Mouse (Mus musculus) midbrain, embryonic 13.5 days (tissue): ENCODE data around the gene Kdm5a. TPM values are rescaled to one million over a fixed set of nuclear protein-coding genes. Genes with fewer than 3 reads are reported as not detected.
A peak's percentile ranks its signal among the peaks of the same experiment; 100 is the strongest.

Experiments used
- ATAC-seq: fragments of 200-750 bp; cut with Nextera tagmentation; 2 replicates; pipeline ENCODE4 v1.8.0; 2017; ENCODE audit warnings: mild to moderate bottlenecking, moderate TSS enrichment, moderate library complexity
- H3K27ac ChIP-seq: fragments of 300-500 bp; sonication (generic); 2 replicates; pipeline ENCODE4 v1.5.1; 2015; ENCODE audit warnings: inconsistent platforms, mild to moderate bottlenecking, moderate library complexity
- H3K27me3 ChIP-seq: fragments of 300-500 bp; sonication (generic); 2 replicates; pipeline ENCODE4 v1.6.1; 2015; ENCODE audit warnings: mild to moderate bottlenecking, inconsistent platforms
- H3K36me3 ChIP-seq: fragments of 300-500 bp; sonication (generic); 2 replicates; pipeline ENCODE4 v1.6.1; 2015; ENCODE audit warnings: mild to moderate bottlenecking, inconsistent platforms
- H3K4me1 ChIP-seq: fragments of 300-500 bp; sonication (generic); replicated peaks from 2 replicates; pipeline ENCODE4 v1.6.1; 2015; ENCODE audit warnings: inconsistent platforms
- H3K4me2 ChIP-seq: fragments of 300-500 bp; sonication (generic); replicated peaks from 2 replicates; pipeline ENCODE4 v1.6.1; 2015; ENCODE audit warnings: moderate library complexity, mild to moderate bottlenecking, inconsistent platforms
- H3K4me3 ChIP-seq: fragments of 300-500 bp; sonication (generic); replicated peaks from 2 replicates; pipeline ENCODE4 v1.5.1; 2015; ENCODE audit warnings: mild to moderate bottlenecking, inconsistent platforms
- H3K9ac ChIP-seq: fragments of 300-500 bp; sonication (generic); replicated peaks from 2 replicates; pipeline ENCODE4 v1.6.1; 2015; ENCODE audit warnings: mild to moderate bottlenecking, inconsistent platforms
- H3K9me3 ChIP-seq: fragments of 300-500 bp; sonication (generic); 2 replicates; pipeline ENCODE4 v1.6.1; 2016; ENCODE audit warnings: mild to moderate bottlenecking, inconsistent platforms
- WGBS: fragments of 180-500 bp; shearing (Covaris S2); methylation state at CpG from one replicate; pipeline ENCODE4 v1.1.7; 2015; 5-methylcytosine and 5-hydroxymethylcytosine counted together
- polyA plus RNA-seq: library from polyadenylated mRNA; unstranded; fragments of >200 nt; fragmentation: Nextera tagmentation; extraction: Ambion mirVana; gene quantifications from 2 replicates; pipeline ENCODE4 v1.2.1, GENCODE M21; 2015

Kdm5a gene
- 54.0 and 58.4 TPM in 2 replicates for polyA plus RNA-seq

- Histone ChIP-seq H3K27me3 (no peaks in the 10 kb centered on the region), H3K27ac (peak within 1 kb of the TSS; percentile 93), H3K4me1 (peaks cover 20% of the 10 kb centered on the region), H3K36me3 (peaks cover 18% of the 10 kb centered on the region), H3K9ac (peak within 1 kb of the TSS; percentile 93), H3K4me2 (peak within 1 kb of the TSS; percentile 98), H3K4me3 (peak within 1 kb of the TSS; percentile 82), H3K9me3 (no peaks in the 10 kb centered on the region)
- WGBS, result under 1% methylated on average over 71 of the region's 71 CpGs
- peak; percentile 98 for ATAC-seq
These were observed at the start of gene Kdm5a, which contains the start of gene Ccdc77 for GRCm38 (mm10) chr6:120363688-120364522. TSS of gene Kdm5a (plus strand) at chr6:120364124. TSS of gene Ccdc77 (minus strand) at chr6:120364374.

DNA sequence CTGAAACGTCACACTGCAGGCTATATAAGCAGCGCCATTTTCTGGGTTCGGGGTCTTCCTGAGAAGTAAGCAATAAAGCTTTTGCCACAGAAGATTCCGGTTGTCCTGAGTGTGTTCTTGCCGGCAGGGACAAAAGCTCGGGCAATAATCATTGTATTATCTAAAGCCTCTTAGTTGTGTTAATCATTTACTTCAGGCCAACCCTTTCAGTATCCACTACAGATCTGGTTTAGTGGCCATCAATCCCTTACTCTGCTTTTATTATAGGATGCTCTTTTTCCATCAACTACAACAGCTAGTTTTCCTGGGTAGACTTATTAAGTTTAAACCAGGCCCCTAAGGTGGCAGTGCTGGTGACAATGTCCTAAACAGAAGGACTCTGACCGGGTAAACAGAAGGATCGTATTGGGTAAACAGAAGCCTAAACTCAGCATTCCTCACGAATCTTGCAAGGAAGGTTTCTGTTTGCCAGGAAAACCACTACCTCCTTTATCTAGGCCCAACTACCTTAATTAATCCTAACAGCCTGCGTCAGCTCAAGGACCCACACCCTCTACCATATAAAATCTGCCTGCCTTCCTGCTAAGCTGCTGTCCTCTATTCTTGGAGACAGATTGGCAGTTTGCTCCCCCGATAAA is 45.5 kb upstream of the Kdm5a start:
- Histone ChIP-seq H3K4me1 (no peaks in the 10 kb centered on the region), H3K9ac (no peak overlapping the region), H3K9me3 (no peaks in the 10 kb centered on the region), H3K4me3 (no peak overlapping the region), H3K27ac (no peak overlapping the region), H3K27me3 (no peaks in the 10 kb centered on the region), H3K4me2 (no peak overlapping the region), H3K36me3 (no peaks in the 10 kb centered on the region)
- WGBS, result 84% methylated on average over 11 of the region's 11 CpGs
- ATAC-seq, result no peak

- H3K4me3 ChIP-seq, result no peak overlapping the region
- no peak overlapping the region for H3K9ac ChIP-seq
- H3K27ac ChIP-seq, result no peak overlapping the region
- no peaks in the 10 kb centered on the region for H3K9me3 ChIP-seq
- WGBS, result 90% methylated on average over 9 of the region's 9 CpGs
- no peaks in the 10 kb centered on the region for H3K4me1 ChIP-seq
- no peak overlapping the region for H3K4me2 ChIP-seq
- H3K27me3 ChIP-seq, result no peaks in the 10 kb centered on the region
- ATAC-seq, result no peak
- H3K36me3 ChIP-seq, result no peaks in the 10 kb centered on the region
These were observed 44.8 kb upstream of the Kdm5a start for GRCm38 (mm10) chr6:120319129-120319528.

- H3K4me1 ChIP-seq, result no peaks in the 10 kb centered on the region
- no peak overlapping the region for H3K4me3 ChIP-seq
- no peak overlapping the region for H3K9ac ChIP-seq
- no peak for ATAC-seq
- 64% methylated on average over 2 of the region's 2 CpGs for WGBS
- H3K36me3 ChIP-seq, result peaks cover 8% of the 10 kb centered on the region
- no peak overlapping the region for H3K4me2 ChIP-seq
- H3K27me3 ChIP-seq, result no peaks in the 10 kb centered on the region
- no peaks in the 10 kb centered on the region for H3K9me3 ChIP-seq
- no peak overlapping the region for H3K27ac ChIP-seq
These were observed 43.6 kb upstream of the Kdm5a start for GRCm38 (mm10) chr6:120320369-120320768.

DNA sequence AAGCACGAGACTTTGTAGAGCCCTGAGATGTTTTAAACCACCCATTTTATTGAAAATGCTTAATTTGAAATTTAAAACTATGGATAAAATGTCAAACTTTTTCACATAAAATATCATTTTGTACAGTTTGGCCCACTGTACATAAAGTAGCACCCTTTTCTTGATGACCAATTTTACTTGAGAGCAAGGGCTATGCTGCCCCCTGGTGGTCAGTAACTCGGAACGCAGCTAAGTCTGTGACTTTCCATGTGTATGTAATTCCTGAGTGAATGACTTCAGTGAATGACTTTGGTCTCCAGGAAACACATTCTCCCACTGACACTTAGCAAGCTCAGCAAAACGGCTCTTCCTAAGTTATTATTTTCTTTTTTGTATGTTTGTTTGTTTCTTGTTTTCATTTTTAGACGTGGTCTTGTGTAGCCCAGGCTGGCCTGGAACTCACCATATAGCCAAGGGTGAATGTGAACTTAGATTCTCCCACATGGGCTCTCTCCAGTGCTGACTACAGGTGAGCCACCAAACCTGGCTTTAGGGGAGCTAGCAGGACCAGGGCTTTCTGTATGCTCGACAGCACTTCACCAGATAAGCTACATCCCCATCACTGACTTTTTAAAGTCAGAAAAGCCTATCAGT is 39.5 kb upstream of the Kdm5a start:
- WGBS, result 26% methylated on average over 6 of the region's 6 CpGs
- Histone ChIP-seq H3K9me3 (no peaks in the 10 kb centered on the region), H3K36me3 (peaks cover 20% of the 10 kb centered on the region), H3K4me2 (no peak overlapping the region), H3K4me1 (no peaks in the 10 kb centered on the region), H3K27ac (no peak overlapping the region), H3K27me3 (no peaks in the 10 kb centered on the region), H3K4me3 (no peak overlapping the region), H3K9ac (no peak overlapping the region)
- ATAC-seq, result 0 out of 2 replicates have a peak, but pooled peaks have one; percentile 9

GRCm38 (mm10) chr6:120332351-120332750 is 31.6 kb upstream of the Kdm5a start:
- Histone ChIP-seq H3K9me3 (no peaks in the 10 kb centered on the region), H3K4me2 (no peak overlapping the region), H3K27ac (no peak overlapping the region), H3K27me3 (no peaks in the 10 kb centered on the region), H3K9ac (no peak overlapping the region), H3K4me1 (no peaks in the 10 kb centered on the region), H3K36me3 (peaks cover 73% of the 10 kb centered on the region), H3K4me3 (no peak overlapping the region)
- no peak for ATAC-seq
- WGBS, result 84% methylated on average over 2 of the region's 2 CpGs

DNA sequence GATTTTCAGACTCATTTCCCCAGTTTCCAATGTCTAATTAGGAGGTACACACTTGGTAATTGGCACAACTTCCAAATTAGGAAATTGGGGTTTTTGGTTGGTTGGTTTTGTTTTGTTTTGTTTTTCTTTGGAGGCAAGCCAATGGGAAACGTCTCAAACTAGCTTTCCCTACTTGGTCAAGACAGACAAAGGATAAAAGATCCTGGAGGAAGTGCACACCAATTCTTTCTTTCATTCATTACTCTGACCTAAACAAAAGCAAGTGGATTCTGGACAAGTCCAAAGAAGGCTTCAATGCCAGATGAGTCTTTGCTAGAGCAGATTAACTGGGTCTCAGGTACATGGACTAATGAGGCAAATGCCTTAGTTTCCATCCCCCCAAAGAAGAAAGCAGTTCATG is 19.9 kb upstream of the Kdm5a start:
- WGBS, result 65% methylated on average over 1 of the region's 1 CpGs

GRCm38 (mm10) chr6:120349018-120349417 is 14.9 kb upstream of the Kdm5a start:
- no peak for ATAC-seq
- H3K36me3 ChIP-seq, result peaks cover 52% of the 10 kb centered on the region
- WGBS, result 95% methylated on average over 3 of the region's 3 CpGs

More for the DNA sequence above, 19.9 kb upstream of the Kdm5a start:
- peaks cover 60% of the 10 kb centered on the region for H3K36me3 ChIP-seq
- H3K9me3 ChIP-seq, result no peaks in the 10 kb centered on the region
- no peaks in the 10 kb centered on the region for H3K27me3 ChIP-seq
- no peak overlapping the region for H3K4me2 ChIP-seq
- no peak for ATAC-seq
- no peaks in the 10 kb centered on the region for H3K4me1 ChIP-seq
- H3K4me3 ChIP-seq, result no peak overlapping the region
- H3K27ac ChIP-seq, result no peak overlapping the region
- no peak overlapping the region for H3K9ac ChIP-seq

DNA sequence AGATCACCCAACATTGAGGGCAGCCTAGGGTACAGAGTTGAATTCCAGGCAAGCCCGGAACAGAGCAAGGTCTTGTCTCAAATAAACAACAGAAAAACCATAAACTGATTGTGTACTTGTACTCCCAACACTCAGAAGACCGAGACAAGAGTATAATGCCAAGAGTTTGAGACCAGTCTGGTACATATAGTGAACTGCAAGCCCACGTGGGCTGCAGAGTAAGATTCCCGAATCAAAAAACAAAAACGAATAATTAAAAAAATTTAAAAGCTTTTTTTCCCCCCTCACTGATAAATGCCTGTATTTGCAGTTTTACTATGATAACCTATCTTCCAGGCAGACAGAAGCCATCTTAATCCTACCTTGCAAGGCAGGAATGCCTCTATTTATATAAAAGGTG is 7.4 kb upstream of the Kdm5a start:
- Histone ChIP-seq H3K9ac (peak overlapping the region; percentile 60), H3K36me3 (peaks cover 4% of the 10 kb centered on the region; the same call in 1 of the 2 replicates), H3K4me1 (peaks cover 10% of the 10 kb centered on the region), H3K4me3 (peak overlapping the region; percentile 47), H3K4me2 (peak overlapping the region; percentile 68), H3K27ac (no peak overlapping the region), H3K27me3 (no peaks in the 10 kb centered on the region), H3K9me3 (no peaks in the 10 kb centered on the region)
- WGBS, result 40% methylated on average over 5 of the region's 5 CpGs
- no peak for ATAC-seq

More at GRCm38 (mm10) chr6:120349018-120349417, 14.9 kb upstream of the Kdm5a start:
- Histone ChIP-seq H3K9ac (no peak overlapping the region), H3K4me1 (no peaks in the 10 kb centered on the region), H3K27ac (no peak overlapping the region), H3K9me3 (no peaks in the 10 kb centered on the region), H3K27me3 (no peaks in the 10 kb centered on the region), H3K4me3 (no peak overlapping the region), H3K4me2 (no peak overlapping the region)

DNA sequence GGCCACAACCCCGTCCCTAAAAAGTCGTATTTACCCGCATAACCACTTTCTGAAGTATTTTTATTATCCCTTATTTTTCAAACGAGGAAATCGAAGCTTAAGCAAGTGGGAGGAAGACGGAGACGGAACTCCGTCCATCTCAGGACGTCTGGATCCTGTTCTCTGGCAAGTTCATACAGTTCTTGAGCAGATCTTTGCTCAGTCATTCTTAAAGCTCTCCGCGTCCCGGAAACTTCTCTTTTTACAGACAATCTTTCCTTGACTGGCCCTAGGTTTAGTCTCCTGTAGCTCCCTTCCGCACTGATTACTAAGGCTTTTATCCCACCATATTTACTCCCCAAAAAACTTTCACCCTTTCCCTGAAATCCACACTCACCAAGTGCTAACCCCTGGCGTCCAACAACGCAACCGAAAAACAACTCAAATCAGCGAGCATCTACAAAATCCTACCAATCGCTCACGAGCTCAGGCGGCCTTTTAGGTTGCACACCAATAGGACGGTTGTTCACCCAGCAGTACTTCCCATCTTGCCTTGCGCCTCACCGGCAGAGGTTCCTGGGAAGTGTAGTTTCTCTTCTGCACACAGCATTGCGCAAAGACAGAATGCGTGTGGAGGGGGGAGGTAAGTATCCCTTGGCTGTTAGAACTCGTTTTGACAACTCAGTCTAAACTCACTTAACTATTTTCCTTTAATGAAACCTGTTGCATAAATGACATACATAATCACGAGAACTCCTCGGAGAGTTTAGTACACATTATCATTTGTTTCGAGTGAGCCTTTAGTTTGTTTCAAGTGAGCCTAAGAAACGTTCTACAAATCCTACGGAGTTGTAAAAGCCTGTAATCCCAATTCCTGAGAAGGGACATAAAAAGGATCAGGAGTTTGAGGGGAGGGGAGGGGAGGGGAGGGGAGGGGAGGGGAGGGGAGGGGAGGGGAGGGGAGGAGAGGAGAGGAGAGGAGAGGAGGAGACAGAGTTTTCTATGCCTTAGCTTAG is 6.7 kb upstream of the Kdm5a start:
- under 1% methylated on average over 31 of the region's 31 CpGs for WGBS
- Histone ChIP-seq H3K27me3 (no peaks in the 10 kb centered on the region), H3K4me2 (peak overlapping the region; percentile 68), H3K4me3 (peak overlapping the region; percentile 47), H3K9me3 (no peaks in the 10 kb centered on the region), H3K9ac (peak overlapping the region; percentile 60), H3K36me3 (peaks cover 4% of the 10 kb centered on the region; the same call in 1 of the 2 replicates), H3K27ac (no peak overlapping the region), H3K4me1 (peaks cover 10% of the 10 kb centered on the region)
- peak; percentile 99 for ATAC-seq

GRCm38 (mm10) chr6:120362124-120362523 is 1.8 kb upstream of the Kdm5a start:
- no peak overlapping the region for H3K9ac ChIP-seq
- no peaks in the 10 kb centered on the region for H3K9me3 ChIP-seq
- peaks cover 20% of the 10 kb centered on the region for H3K4me1 ChIP-seq
- 97% methylated on average over 2 of the region's 2 CpGs for WGBS
- H3K27ac ChIP-seq, result no peak overlapping the region
- H3K4me2 ChIP-seq, result no peak overlapping the region
- no peak overlapping the region for H3K4me3 ChIP-seq
- no peaks in the 10 kb centered on the region for H3K27me3 ChIP-seq
- H3K36me3 ChIP-seq, result peaks cover under 1% of the 10 kb centered on the region
- ATAC-seq, result no peak
